Mouse (Mus musculus) splenic B cell, adult 2 months (primary cell): Measurements from ENCODE around the gene Trpc1.
A peak's percentile ranks its signal among the peaks of the same experiment; 100 is the strongest.

Experiments used
- DNase-seq: peaks from one replicate; pipeline ENCODE4 v3.0.0-alpha.2; 2011; ENCODE audit warnings: low read depth, low spot score
- H3K27me3 ChIP-seq: 2 replicates; pipeline ENCODE4 v1.6.1; 2012; ENCODE audit warnings: mild to moderate bottlenecking, low read length, moderate library complexity, mixed read lengths; ENCODE audit not compliant: control insufficient read depth, poor library complexity, insufficient read depth, severe bottlenecking
- H3K36me3 ChIP-seq: 2 replicates; pipeline ENCODE4 v1.6.1; 2012; ENCODE audit warnings: mild to moderate bottlenecking, low read length, moderate library complexity, mixed read lengths; ENCODE audit not compliant: control insufficient read depth, poor library complexity, insufficient read depth, severe bottlenecking

Trpc1 gene

GRCm38 (mm10) chr9:95744845-95745613, 5.1 kb downstream of the Trpc1 start:
- H3K27me3 ChIP-seq, result 0 out of 2 replicates have a peak, but pooled peaks cover 1% of the 10 kb centered on the region
- DNase-seq, result no peak
- H3K36me3 ChIP-seq, result no peaks in the 10 kb centered on the region

- Histone ChIP-seq H3K27me3 (no peaks in the 10 kb centered on the region), H3K36me3 (0 out of 2 replicates have a peak, but pooled peaks cover 2% of the 10 kb centered on the region)
- DNase-seq, result no peak
These were observed 13.9 kb downstream of the Trpc1 start for GRCm38 (mm10) chr9:95736238-95736637.

GRCm38 (mm10) chr9:95712574-95712973, 37.6 kb downstream of the Trpc1 start:
- no peak for DNase-seq

DNA sequence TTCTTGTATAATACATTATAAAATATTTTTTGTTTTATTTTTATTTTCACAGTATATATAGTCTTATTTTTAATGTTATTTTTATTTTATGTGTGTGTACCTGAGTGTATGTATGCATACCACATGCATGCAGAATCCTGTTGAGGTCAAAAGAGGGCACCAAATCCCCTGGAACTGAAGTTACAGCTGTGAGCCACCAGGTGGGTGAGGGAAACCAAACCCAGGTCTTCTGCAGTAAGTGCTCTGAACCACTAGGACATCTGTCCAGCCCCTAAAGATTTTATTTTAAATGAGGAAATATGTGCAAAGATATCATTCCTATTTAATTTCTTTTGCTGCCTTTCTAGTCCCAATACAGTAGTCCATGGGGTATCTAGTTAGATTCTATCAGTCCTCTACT, 41.2 kb downstream of the Trpc1 start:
- no peaks in the 10 kb centered on the region for H3K27me3 ChIP-seq
- H3K36me3 ChIP-seq, result no peaks in the 10 kb centered on the region
- peak; percentile 3 for DNase-seq

More at GRCm38 (mm10) chr9:95712574-95712973, 37.6 kb downstream of the Trpc1 start:
- H3K36me3 ChIP-seq, result no peaks in the 10 kb centered on the region
- no peaks in the 10 kb centered on the region for H3K27me3 ChIP-seq

DNA sequence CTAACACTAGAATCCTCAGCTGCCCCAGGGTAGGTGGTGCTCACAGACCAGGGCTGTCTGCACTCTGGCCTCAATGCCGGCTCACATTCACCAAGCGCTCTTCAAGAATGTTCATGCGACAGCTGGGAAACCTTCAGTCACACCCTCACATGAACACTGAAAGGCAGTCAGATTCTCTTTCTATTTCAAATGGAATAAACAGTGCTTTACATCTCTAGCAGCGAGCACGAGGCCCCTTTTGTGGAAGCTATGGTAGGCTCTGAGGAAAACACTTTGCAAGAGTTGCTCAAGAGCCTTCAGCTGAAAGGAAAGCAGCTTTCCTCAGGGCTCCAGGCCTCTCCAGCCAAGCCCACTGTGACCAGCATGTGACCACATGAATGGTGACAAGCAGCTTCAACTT, 44.8 kb downstream of the Trpc1 start:
- Histone ChIP-seq H3K36me3 (no peaks in the 10 kb centered on the region), H3K27me3 (no peaks in the 10 kb centered on the region)
- no peak for DNase-seq

GRCm38 (mm10) chr9:95704078-95704477, 46.1 kb downstream of the Trpc1 start:
- Histone ChIP-seq H3K27me3 (no peaks in the 10 kb centered on the region), H3K36me3 (no peaks in the 10 kb centered on the region)
- no peak for DNase-seq

GRCm38 (mm10) chr9:95699273-95699672, 50.9 kb downstream of the Trpc1 start:
- DNase-seq, result no peak
- H3K36me3 ChIP-seq, result no peaks in the 10 kb centered on the region

DNA sequence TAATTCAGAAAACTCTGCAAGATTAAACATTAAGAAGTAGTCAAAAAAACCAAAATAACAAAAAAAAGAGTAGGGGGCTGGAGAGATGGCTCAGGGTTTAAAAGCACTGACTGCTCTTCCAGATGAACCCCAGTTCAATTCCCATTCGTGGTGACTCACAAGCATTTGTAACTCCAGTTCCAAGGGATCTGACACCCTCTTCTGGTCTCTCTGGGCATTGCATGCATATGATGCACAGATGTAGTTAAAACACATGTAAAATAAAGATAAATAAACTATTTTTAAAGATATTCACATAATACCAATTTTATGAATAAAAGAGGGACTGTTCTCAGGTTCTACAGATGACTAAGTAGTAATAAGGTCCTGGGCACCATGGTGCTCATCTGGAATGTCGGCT, 52.4 kb downstream of the Trpc1 start:
- Histone ChIP-seq H3K27me3 (no peaks in the 10 kb centered on the region), H3K36me3 (no peaks in the 10 kb centered on the region)
- peak; percentile 25 for DNase-seq

More at GRCm38 (mm10) chr9:95699273-95699672, 50.9 kb downstream of the Trpc1 start:
- H3K27me3 ChIP-seq, result no peaks in the 10 kb centered on the region

- no peak for DNase-seq
- H3K27me3 ChIP-seq, result no peaks in the 10 kb centered on the region
- no peaks in the 10 kb centered on the region for H3K36me3 ChIP-seq
These were observed 53.6 kb downstream of the Trpc1 start for GRCm38 (mm10) chr9:95696581-95696980.

DNA sequence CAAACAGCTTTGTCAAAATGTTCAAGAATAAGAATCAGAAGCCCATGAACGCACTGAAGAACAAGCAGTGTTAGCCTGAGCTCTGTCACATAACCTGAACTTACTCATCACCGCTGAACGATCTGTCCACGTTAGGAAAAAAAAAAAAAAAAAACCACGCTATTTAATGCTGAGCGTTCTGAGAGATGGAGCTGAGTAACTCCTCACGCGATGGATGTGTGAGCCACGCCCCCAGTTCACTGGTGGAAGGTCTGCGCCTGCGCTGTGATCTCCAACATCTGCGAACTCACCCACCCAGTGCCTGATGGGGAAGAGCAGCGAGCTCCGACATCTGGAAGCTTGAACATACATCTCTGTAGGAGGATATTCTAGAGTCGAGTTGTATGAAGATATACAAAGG, 55.2 kb downstream of the Trpc1 start:
- no peaks in the 10 kb centered on the region for H3K27me3 ChIP-seq
- no peak for DNase-seq
- H3K36me3 ChIP-seq, result no peaks in the 10 kb centered on the region

DNA sequence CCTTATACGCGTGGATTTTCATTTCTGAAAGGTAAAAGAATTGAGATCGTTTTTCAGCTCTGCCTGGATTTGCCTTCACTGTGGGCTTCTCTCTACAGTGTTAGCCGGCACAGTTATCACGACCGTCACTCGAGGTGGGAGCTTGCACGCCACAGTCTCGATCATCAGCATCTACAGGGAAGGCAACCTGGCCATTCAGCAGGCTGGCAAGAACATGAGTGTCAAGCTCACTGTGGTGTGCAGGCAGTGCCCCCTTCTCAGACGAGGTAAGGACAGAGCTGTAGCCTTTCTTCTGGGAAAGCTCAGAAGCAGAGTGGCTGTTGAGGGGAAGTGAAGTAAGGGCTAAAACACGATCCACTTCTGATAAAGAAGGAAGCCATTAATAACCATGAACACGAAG, 55.6 kb downstream of the Trpc1 start:
- Histone ChIP-seq H3K27me3 (no peaks in the 10 kb centered on the region), H3K36me3 (no peaks in the 10 kb centered on the region)
- DNase-seq, result no peak

- no peaks in the 10 kb centered on the region for H3K27me3 ChIP-seq
- no peaks in the 10 kb centered on the region for H3K36me3 ChIP-seq
- DNase-seq, result no peak
These were observed 56.6 kb downstream of the Trpc1 start for GRCm38 (mm10) chr9:95693528-95694100.

DNA sequence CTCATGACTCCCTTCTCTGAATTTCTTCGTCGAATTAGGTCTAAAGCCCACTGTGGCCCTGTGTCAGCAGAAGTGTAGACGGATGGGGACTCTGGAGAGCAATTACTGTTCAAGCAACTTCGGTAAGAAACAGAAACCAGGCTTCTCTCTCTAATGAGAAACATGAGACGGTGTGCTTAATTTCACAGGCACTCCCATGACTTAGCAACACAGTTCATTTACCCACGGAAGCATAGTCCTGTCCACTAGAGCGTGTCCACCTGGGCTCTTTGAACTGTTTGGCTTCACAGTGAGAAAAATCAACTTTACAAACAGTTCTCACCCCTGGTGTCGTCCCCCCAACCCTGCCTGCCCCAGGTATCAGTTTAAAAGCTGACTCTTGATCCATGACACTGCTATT, 57.4 kb downstream of the Trpc1 start:
- no peaks in the 10 kb centered on the region for H3K36me3 ChIP-seq
- DNase-seq, result no peak
- H3K27me3 ChIP-seq, result no peaks in the 10 kb centered on the region

- peak; percentile 17 for DNase-seq
- no peaks in the 10 kb centered on the region for H3K36me3 ChIP-seq
- no peaks in the 10 kb centered on the region for H3K27me3 ChIP-seq
These were observed 62.1 kb downstream of the Trpc1 start for GRCm38 (mm10) chr9:95688064-95688463.

GRCm38 (mm10) chr9:95685660-95686440, 64.3 kb downstream of the Trpc1 start:
- no peaks in the 10 kb centered on the region for H3K27me3 ChIP-seq
- no peak for DNase-seq
- no peaks in the 10 kb centered on the region for H3K36me3 ChIP-seq
